In genomic region chr14:26578791-26579191, GRCm38 (mm10) we compare ENCODE assay signal across 8 mouse cellular contexts. TPM values are rescaled to one million over a fixed set of nuclear protein-coding genes. Genes with fewer than 3 reads are reported as not detected.
DNase-seq lines count a peak whose midpoint lies in the region; ATAC-seq lines count a peak whose summit lies in the region.

No protein-coding gene starts in this region.

- WGBS in forebrain, embryonic 15.5 days, result 73% methylated on average over 6 of the region's 6 CpGs
- 72% methylated on average over 6 of the region's 6 CpGs for WGBS in limb, embryonic 11.5 days
- 70% methylated on average over 6 of the region's 6 CpGs for WGBS in neural tube, embryonic 13.5 days

- no peaks in the 10 kb centered on the region for H3K36me3 ChIP-seq in forebrain, embryonic 15.5 days
- no peaks in the 10 kb centered on the region for H3K36me3 ChIP-seq in limb, embryonic 11.5 days (ENCODE audit: control insufficient read depth, insufficient read depth, low read length)
- peaks cover 5% of the 10 kb centered on the region; the same call in 1 of the 2 replicates for H3K36me3 ChIP-seq in neural tube, embryonic 13.5 days

- H3K27me3 ChIP-seq in forebrain, embryonic 15.5 days, result no peaks in the 10 kb centered on the region
- no peaks in the 10 kb centered on the region for H3K27me3 ChIP-seq in limb, embryonic 11.5 days (ENCODE audit: control insufficient read depth, insufficient read depth, low read length)
- H3K27me3 ChIP-seq in neural tube, embryonic 13.5 days, result no peaks in the 10 kb centered on the region

- ATAC-seq in forebrain, embryonic 15.5 days (replicated peaks), result peak; percentile 60; the same call in 1 of the 2 replicates
- peak; percentile 11; the same call in 1 of the 2 replicates for ATAC-seq in limb, embryonic 11.5 days (ENCODE audit: insufficient number of reproducible peaks, low FRiP score, low TSS enrichment, low read depth)
- ATAC-seq in neural tube, embryonic 13.5 days (ENCODE audit: low read depth), result 0 out of 2 replicates have a peak, but pooled peaks have one; percentile 28

- H3K4me2 ChIP-seq in forebrain, embryonic 15.5 days (replicated peaks), result peak overlapping the region; percentile 70; the same call in 1 of the 2 replicates
- no peak overlapping the region for H3K4me2 ChIP-seq in limb, embryonic 11.5 days (ENCODE audit: low read depth, severe bottlenecking)
- peak overlapping the region; percentile 70 for H3K4me2 ChIP-seq in neural tube, embryonic 13.5 days

- H3K9me3 ChIP-seq in forebrain, embryonic 15.5 days, result no peaks in the 10 kb centered on the region
- H3K9me3 ChIP-seq in limb, embryonic 11.5 days (ENCODE audit: control insufficient read depth, low read length), result no peaks in the 10 kb centered on the region
- no peaks in the 10 kb centered on the region for H3K9me3 ChIP-seq in neural tube, embryonic 13.5 days

- no peak overlapping the region for H3K4me3 ChIP-seq in forebrain, embryonic 15.5 days
- H3K4me3 ChIP-seq in limb, embryonic 11.5 days (ENCODE audit: low read depth, low read length), result no peak overlapping the region
- peak overlapping the region; percentile 69 for H3K4me3 ChIP-seq in neural tube, embryonic 13.5 days

- H3K9ac ChIP-seq in forebrain, embryonic 15.5 days (replicated peaks), result no peak overlapping the region
- no peak overlapping the region for H3K9ac ChIP-seq in limb, embryonic 11.5 days (ENCODE audit: low read length)
- H3K9ac ChIP-seq in neural tube, embryonic 13.5 days, result no peak overlapping the region

- peak; percentile 23 to 38 for DNase-seq in spleen, postnatal 10 days (ENCODE audit: low spot score in 2 of 2)
- DNase-seq in spleen, adult 18-20 months, result no peak
- DNase-seq in limb, embryonic 11.5 days (ENCODE audit: low spot score), result no peak
- DNase-seq in urinary bladder, adult 18-20 months (ENCODE audit: low spot score in 2 of 2), result no peak
- no peak for DNase-seq in adrenal gland, adult 8-10 months
- no peak for DNase-seq in adrenal gland, adult 18-20 months (ENCODE audit: low spot score in 2 of 2)

- H3K27ac ChIP-seq in forebrain, embryonic 15.5 days (replicated peaks), result no peak overlapping the region
- no peak overlapping the region for H3K27ac ChIP-seq in limb, embryonic 11.5 days (replicated peaks; ENCODE audit: low read depth, low read length)
- no peak overlapping the region for H3K27ac ChIP-seq in neural tube, embryonic 13.5 days (replicated peaks)

- H3K4me1 ChIP-seq in forebrain, embryonic 15.5 days, result peaks cover 14% of the 10 kb centered on the region
- no peaks in the 10 kb centered on the region for H3K4me1 ChIP-seq in limb, embryonic 11.5 days (ENCODE audit: control insufficient read depth, insufficient read depth, low read length)
- H3K4me1 ChIP-seq in neural tube, embryonic 13.5 days (replicated peaks), result peaks cover 16% of the 10 kb centered on the region

RNA-seq across cellular contexts. Expression of gene Dennd6a, which starts 5.1 kb away (rescaled TPM):
- 23.8 and 26.1 TPM in 2 replicates for polyA plus RNA-seq in forebrain, embryonic 15.5 days (2015; fragmentation: Nextera tagmentation; extraction: Ambion mirVana)
- 38.1 and 42.3 TPM in 2 replicates for polyA plus RNA-seq in limb, embryonic 11.5 days (2014; fragmentation: Nextera tagmentation; extraction: Ambion mirVana)
- polyA plus RNA-seq in neural tube, embryonic 13.5 days (2015; fragmentation: Nextera tagmentation; extraction: Ambion mirVana), result 19.5 and 26.6 TPM in 2 replicates
- 10 to 100 TPM; 31.6 to 44.2 (median 40.0) TPM for total RNA-seq in adrenal gland, adult 8-10 months (2022)
- 10 to 100 TPM; 27.5 to 33.1 TPM for total RNA-seq in adrenal gland, adult 18-20 months (2021)

RNA-seq across cellular contexts. Expression of gene Slmap, which starts 44.1 kb away (rescaled TPM):
- 13.1 and 14.9 TPM in 2 replicates for polyA plus RNA-seq in forebrain, embryonic 15.5 days (2015; fragmentation: Nextera tagmentation; extraction: Ambion mirVana)
- 21.2 and 22.0 TPM in 2 replicates for polyA plus RNA-seq in limb, embryonic 11.5 days (2014; fragmentation: Nextera tagmentation; extraction: Ambion mirVana)
- 14.7 and 16.1 TPM in 2 replicates for polyA plus RNA-seq in neural tube, embryonic 13.5 days (2015; fragmentation: Nextera tagmentation; extraction: Ambion mirVana)
- total RNA-seq in adrenal gland, adult 8-10 months (2022), result 10 to 100 TPM; 71.2 to 93.9 (median 81.5) TPM
- total RNA-seq in adrenal gland, adult 18-20 months (2021), result 10 to 100 TPM; 81.3 to 88.8 TPM

RNA-seq across cellular contexts. Expression of gene Arf4, which starts 59.1 kb away (rescaled TPM):
- 630 and 640 TPM in 2 replicates for polyA plus RNA-seq in forebrain, embryonic 15.5 days (2015; fragmentation: Nextera tagmentation; extraction: Ambion mirVana)
- 581 and 585 TPM in 2 replicates for polyA plus RNA-seq in limb, embryonic 11.5 days (2014; fragmentation: Nextera tagmentation; extraction: Ambion mirVana)
- 647 and 651 TPM in 2 replicates for polyA plus RNA-seq in neural tube, embryonic 13.5 days (2015; fragmentation: Nextera tagmentation; extraction: Ambion mirVana)
- 100 to 1,000 TPM; 158 to 182 (median 166) TPM for total RNA-seq in adrenal gland, adult 8-10 months (2022)
- total RNA-seq in adrenal gland, adult 18-20 months (2021), result 100 to 1,000 TPM; 200 to 211 TPM

Comparison
In these comparisons a context has a peak if more than half of its experiments do, and no peak if none do; other contexts are left out.
1. DNase-seq: peak in spleen, postnatal 10 days (2 of 2); none in spleen, adult 18-20 months (0 of 2), limb, embryonic 11.5 days (single experiment), urinary bladder, adult 18-20 months (0 of 2), adrenal gland, adult 8-10 months (single experiment) and adrenal gland, adult 18-20 months (0 of 2).
2. Peak in every context shown above with its lines, with median percentiles within 50 percentile points of each other: ATAC-seq.